Mouse (Mus musculus): ENCODE data around the gene Ctdnep1. TPM values are rescaled to one million over a fixed set of nuclear protein-coding genes. Genes with fewer than 3 reads are reported as not detected.
A peak's percentile ranks its signal among the peaks of the same experiment; 100 is the strongest.

Gene Ctdnep1
- polyA plus RNA-seq, 1 experiment from 2014 or later = 8.4 TPM

DNA sequence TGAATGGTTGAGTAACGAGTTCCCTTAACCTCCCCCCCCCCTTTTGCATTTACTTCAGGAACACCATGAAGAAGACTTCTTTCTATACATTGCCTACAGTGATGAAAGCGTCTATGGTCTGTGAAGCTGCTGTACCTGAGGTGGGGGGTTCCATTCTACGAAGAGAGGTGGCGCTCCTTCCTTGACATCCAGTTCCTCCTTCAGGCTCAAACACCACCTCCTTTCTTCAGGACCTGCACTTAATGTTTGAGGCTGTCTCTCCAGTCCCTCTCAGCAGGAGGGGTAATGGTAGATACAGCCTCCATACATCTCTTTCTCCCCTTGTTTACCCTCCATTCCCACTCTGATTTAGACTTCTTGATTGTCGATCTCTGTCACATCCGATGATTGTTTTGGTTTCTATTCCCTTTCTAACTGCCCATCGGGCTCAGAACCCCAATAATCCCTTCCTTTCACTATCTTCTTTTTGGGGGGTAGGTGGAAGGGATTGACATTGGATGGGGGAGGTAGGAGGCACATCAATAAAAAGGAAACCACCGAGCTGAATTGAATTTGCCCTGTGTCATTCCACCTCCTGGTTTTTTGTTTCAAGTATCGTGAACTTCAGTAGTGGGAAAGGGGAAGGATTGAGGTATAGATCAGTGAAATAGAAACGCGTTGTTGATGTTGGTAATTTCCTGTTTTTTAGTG lies 13.6 kb downstream of the Ctdnep1 start:
- peak overlapping the region; percentile 98; the same call in 1 of the 2 replicates for H3K27ac ChIP-seq (ENCODE audit: low read depth)
- peak overlapping the region; percentile 98; the same call in 1 of the 2 replicates for H3K4me3 ChIP-seq (ENCODE audit: low read depth, low read length)
- H3K9me3 ChIP-seq (ENCODE audit: low read length) = no peaks in the 10 kb centered on the region
- H3K9ac ChIP-seq (replicated peaks) = no peak overlapping the region
- H3K4me1 ChIP-seq (ENCODE audit: insufficient read depth) = peaks cover 29% of the 10 kb centered on the region
- peak overlapping the region; percentile 86 for H3K4me2 ChIP-seq (ENCODE audit: low read depth, low read length)
- DNase-seq (no peak), ATAC-seq (no peak)
- no peaks in the 10 kb centered on the region for H3K27me3 ChIP-seq (ENCODE audit: insufficient read depth, low read length)
- 80% methylated on average over 11 of the region's 11 CpGs for WGBS (ENCODE audit: insufficient replicate concordance)
- TF ChIP-seq CTCF (IDR thresholded peaks at IDR 0.05; ENCODE audit: low read depth) (peak; percentile 32; the same call in 1 of the 2 replicates), EP300 (IDR thresholded peaks at IDR 0.05; ENCODE audit: low read depth) (no peak)
- H3K36me3 ChIP-seq (replicated peaks; ENCODE audit: insufficient read depth, low read length) = peaks cover 40% of the 10 kb centered on the region

DNA sequence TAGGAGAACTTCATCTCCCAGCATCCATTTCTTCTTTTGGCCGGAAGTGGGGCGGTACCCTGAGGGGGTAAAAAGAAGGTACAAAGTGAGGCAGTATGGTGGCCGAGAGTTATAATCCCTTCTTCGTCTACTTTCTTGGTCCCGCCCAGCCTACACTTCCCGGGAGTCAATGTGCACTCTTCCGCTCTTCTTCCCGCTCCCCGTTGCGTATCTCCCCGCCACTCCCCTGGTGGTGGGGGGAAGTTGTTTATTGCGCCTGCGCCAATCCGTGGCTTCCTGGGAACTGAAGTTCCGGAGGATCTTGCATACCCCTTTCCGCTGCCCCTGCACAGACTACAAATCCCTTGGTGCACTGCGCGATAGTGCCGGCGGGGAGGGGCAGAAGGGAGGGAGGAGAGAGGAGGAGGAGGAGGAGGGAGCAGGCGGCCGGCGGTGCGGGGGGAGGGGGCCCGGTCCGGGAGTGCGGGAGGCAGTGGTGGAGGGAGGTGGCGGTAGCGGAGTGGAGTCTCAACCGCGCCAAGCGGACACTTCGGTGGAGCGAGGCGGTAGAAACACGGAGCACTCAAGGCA lies 14.5 kb downstream of the Ctdnep1 start, which contains the start of gene Phf23:
Phf23 (plus strand) TSS at position 387 of the 570 bp plus-strand sequence.
- DNase-seq (peak; percentile 97), ATAC-seq (peak; percentile 75)
- H3K4me2 ChIP-seq (ENCODE audit: low read depth, low read length) = peak within 1 kb of the TSS; percentile 86
- no peaks in the 10 kb centered on the region for H3K9me3 ChIP-seq (ENCODE audit: low read length)
- H3K4me3 ChIP-seq (ENCODE audit: low read depth, low read length) = peak within 1 kb of the TSS; percentile 98
- H3K27ac ChIP-seq (ENCODE audit: low read depth) = peak within 1 kb of the TSS; percentile 98
- WGBS (ENCODE audit: insufficient replicate concordance) = under 1% methylated on average over 36 of the region's 36 CpGs
- peaks cover 40% of the 10 kb centered on the region for H3K36me3 ChIP-seq (replicated peaks; ENCODE audit: insufficient read depth, low read length)
- peak within 1 kb of the TSS; percentile 99 for H3K9ac ChIP-seq (replicated peaks)
- TF ChIP-seq CTCF (IDR thresholded peaks at IDR 0.05; ENCODE audit: low read depth) (peak; percentile 65), EP300 (IDR thresholded peaks at IDR 0.05; ENCODE audit: low read depth) (peak; percentile 66)
- no peaks in the 10 kb centered on the region for H3K27me3 ChIP-seq (ENCODE audit: insufficient read depth, low read length)
- peaks cover 33% of the 10 kb centered on the region for H3K4me1 ChIP-seq (ENCODE audit: insufficient read depth)

DNA sequence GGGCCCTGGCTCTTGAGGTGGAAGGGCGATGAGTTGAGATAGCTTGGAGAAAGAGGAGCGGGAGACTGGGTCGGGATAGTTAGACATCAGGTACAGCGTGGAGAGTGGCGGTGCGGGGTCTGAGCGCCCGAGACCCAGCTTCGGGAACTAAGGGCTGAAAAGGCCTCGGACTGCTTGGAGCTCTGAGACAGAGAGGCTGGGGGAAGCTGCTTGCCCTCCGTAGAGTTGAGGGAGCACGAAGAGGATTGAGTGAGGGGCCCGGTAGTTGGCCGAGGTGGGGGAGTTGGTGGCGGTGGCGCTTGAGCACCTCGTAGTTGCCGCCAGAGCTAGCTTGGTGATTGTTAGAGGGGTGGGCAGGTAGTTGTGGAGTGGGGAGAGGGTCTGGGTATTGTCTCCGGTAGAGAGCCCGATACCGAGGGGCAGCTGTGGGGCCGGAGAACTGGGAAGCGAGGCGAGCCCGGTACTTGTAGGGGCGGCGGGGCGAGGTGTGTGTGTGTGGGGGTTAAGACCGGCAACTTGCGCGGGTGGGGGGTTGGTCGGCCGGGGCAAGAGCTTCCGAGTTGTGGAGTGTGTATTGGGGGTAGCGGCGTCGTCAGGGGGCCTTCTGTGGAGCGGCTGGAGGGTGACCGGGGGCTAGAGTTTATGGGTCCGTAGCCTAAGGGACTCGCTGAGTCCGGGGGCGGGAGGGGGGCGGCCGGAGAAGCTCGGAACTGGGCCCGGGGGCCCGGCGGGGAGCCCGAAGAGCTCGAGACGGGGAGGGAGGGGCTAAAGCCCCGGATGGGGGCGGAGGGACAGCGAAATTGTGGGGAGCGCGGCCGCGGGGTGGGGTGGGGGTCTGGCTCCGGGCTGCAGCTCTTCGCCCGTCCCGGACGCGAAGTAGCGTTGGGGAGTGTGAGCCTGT lies 15.5 kb downstream of the Ctdnep1 start:
- Histone ChIP-seq H3K4me1 (ENCODE audit: insufficient read depth) (peaks cover 37% of the 10 kb centered on the region), H3K9ac (replicated peaks) (peak overlapping the region; percentile 99), H3K36me3 (replicated peaks; ENCODE audit: insufficient read depth, low read length) (peaks cover 40% of the 10 kb centered on the region), H3K4me3 (ENCODE audit: low read depth, low read length) (peak overlapping the region; percentile 98), H3K27ac (ENCODE audit: low read depth) (peak overlapping the region; percentile 98), H3K9me3 (ENCODE audit: low read length) (no peaks in the 10 kb centered on the region), H3K27me3 (ENCODE audit: insufficient read depth, low read length) (no peaks in the 10 kb centered on the region), H3K4me2 (ENCODE audit: low read depth, low read length) (peak overlapping the region; percentile 86)
- under 1% methylated on average over 62 of the region's 66 CpGs for WGBS (ENCODE audit: insufficient replicate concordance)
- no peak for TF ChIP-seq CTCF (IDR thresholded peaks at IDR 0.05; ENCODE audit: low read depth)
- TF ChIP-seq EP300 (IDR thresholded peaks at IDR 0.05; ENCODE audit: low read depth) = no peak
- DNase-seq (peak; percentile 73), ATAC-seq (peak; percentile 14)

DNA sequence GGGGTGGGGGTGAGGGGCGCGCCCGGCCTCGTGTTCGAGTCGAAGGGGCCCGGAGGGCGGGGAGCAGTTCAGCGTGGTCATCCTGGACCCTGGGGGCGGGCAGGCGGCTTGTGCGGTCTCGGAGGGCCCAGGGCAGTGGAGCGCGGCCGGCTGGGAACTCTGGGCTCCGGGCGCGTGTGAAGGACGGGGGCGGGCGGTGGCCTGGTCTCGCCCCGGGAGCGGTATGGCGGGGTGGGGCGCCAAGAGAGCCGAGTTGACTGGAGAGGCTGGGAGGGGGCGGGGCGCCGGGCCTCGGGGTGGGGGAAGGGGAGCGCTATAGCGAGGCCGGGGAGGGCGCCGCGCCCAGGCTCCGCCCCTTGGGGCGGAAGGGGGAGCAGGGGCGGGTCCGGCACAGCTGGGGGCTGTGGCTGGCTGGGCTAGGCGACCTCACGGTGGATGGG lies 16.1 kb downstream of the Ctdnep1 start:
- ATAC-seq = peak; percentile 61
- peak overlapping the region; percentile 99 for H3K9ac ChIP-seq (replicated peaks)
- WGBS (ENCODE audit: insufficient replicate concordance) = under 1% methylated on average over 26 of the region's 44 CpGs
- H3K4me3 ChIP-seq (ENCODE audit: low read depth, low read length) = peak overlapping the region; percentile 98
- H3K27me3 ChIP-seq (ENCODE audit: insufficient read depth, low read length) = no peaks in the 10 kb centered on the region
- H3K9me3 ChIP-seq (ENCODE audit: low read length) = no peaks in the 10 kb centered on the region
- H3K27ac ChIP-seq (ENCODE audit: low read depth) = peak overlapping the region; percentile 98
- peak; percentile 97 for DNase-seq
- H3K4me2 ChIP-seq (ENCODE audit: low read depth, low read length) = peak overlapping the region; percentile 86
- peaks cover 39% of the 10 kb centered on the region for H3K4me1 ChIP-seq (ENCODE audit: insufficient read depth)
- TF ChIP-seq EP300 (IDR thresholded peaks at IDR 0.05; ENCODE audit: low read depth) (no peak), CTCF (IDR thresholded peaks at IDR 0.05; ENCODE audit: low read depth) (no peak)
- H3K36me3 ChIP-seq (replicated peaks; ENCODE audit: insufficient read depth, low read length) = peaks cover 40% of the 10 kb centered on the region

DNA sequence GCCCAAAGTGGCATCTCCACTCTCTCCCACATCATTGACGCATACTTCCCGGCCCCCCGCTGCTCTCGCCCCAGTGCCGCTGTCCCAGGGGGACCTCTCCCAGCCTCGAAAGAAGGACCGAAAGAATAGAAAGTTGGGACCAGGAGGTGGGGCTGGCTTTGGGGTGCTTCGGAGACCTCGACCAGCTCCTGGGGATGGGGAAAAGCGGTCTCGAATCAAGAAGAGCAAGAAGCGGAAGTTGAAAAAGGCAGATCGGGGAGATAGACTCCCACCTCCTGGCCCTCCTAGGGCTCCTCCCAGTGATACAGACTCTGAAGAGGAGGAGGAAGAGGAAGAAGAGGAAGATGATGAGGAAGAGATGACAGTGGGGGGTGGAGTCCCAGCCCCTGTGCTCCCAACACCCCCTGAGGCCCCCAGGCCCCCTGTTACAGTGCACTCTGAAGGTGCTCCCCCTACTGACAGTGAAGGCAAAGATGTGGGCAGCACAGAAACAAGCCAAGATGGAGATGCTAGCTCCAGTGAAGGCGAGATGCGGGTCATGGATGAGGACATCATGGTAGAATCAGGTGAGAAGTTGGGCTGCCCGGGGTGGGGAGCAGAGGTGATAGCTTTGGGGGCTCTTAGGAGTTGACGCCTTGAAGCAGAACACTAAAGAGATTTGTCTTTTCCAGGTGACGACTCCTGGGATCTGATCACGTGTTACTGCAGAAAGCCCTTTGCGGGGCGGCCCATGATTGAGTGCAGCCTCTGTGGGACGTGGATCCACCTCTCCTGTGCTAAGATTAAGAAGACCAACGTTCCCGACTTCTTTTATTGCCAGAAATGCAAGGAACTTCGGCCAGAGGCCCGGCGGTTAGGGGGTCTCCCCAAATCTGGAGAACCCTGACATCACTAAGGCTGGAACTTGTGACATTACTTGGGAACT lies 17.9 kb downstream of the Ctdnep1 start:
- H3K4me2 ChIP-seq (ENCODE audit: low read depth, low read length) = no peak overlapping the region
- H3K27ac ChIP-seq (ENCODE audit: low read depth) = 0 out of 2 replicates have a peak overlapping the region, but pooled peaks have one; percentile 16
- peaks cover 35% of the 10 kb centered on the region for H3K36me3 ChIP-seq (replicated peaks; ENCODE audit: insufficient read depth, low read length)
- 88% methylated on average over 27 of the region's 27 CpGs for WGBS (ENCODE audit: insufficient replicate concordance)
- ATAC-seq = no peak
- TF ChIP-seq CTCF (IDR thresholded peaks at IDR 0.05; ENCODE audit: low read depth) (peak; percentile 51), EP300 (IDR thresholded peaks at IDR 0.05; ENCODE audit: low read depth) (no peak)
- no peak for DNase-seq
- no peaks in the 10 kb centered on the region for H3K9me3 ChIP-seq (ENCODE audit: low read length)
- no peak overlapping the region for H3K9ac ChIP-seq (replicated peaks)
- no peaks in the 10 kb centered on the region for H3K27me3 ChIP-seq (ENCODE audit: insufficient read depth, low read length)
- H3K4me1 ChIP-seq (ENCODE audit: insufficient read depth) = peaks cover 36% of the 10 kb centered on the region
- no peak overlapping the region for H3K4me3 ChIP-seq (ENCODE audit: low read depth, low read length)

All from liver, postnatal 0 days (tissue).